Mouse (Mus musculus) lung, adult 18-20 months (tissue): ENCODE measurements around the gene Gm28043.
"Not testable (repeated sequence)": the region's sequence is repeated elsewhere in the genome, so short reads cannot be mapped to it uniquely, and the experiment has no call there.

Experiments used
- DNase-seq, 2 experiments: peaks; one replicate each; pipeline ENCODE4 v3.0.0; 2022; ENCODE audit warnings: mixed read lengths in 2 of 2

Gm28043 gene

GRCm38 (mm10) chr17:29682261-29682660, 67.6 kb downstream of the Gm28043 start:
- no peak for DNase-seq

GRCm38 (mm10) chr17:29683127-29683526, 68.5 kb downstream of the Gm28043 start:
- no peak for DNase-seq

- DNase-seq = no peak
Observed at GRCm38 (mm10) chr17:29684275-29684674, 69.6 kb downstream of the Gm28043 start.

- DNase-seq = no peak
Observed at GRCm38 (mm10) chr17:29686771-29687170, 72.1 kb downstream of the Gm28043 start.

- DNase-seq = no peak
Observed at GRCm38 (mm10) chr17:29687373-29687772, 72.7 kb downstream of the Gm28043 start.

GRCm38 (mm10) chr17:29688610-29689009, 73.9 kb downstream of the Gm28043 start:
- DNase-seq = no peak

- no peak for DNase-seq
Observed at GRCm38 (mm10) chr17:29690257-29690656, 75.6 kb downstream of the Gm28043 start.

- no peak for DNase-seq
Observed at GRCm38 (mm10) chr17:29692827-29693226, 78.2 kb downstream of the Gm28043 start.

- no peak for DNase-seq
Observed at GRCm38 (mm10) chr17:29693571-29693970, 78.9 kb downstream of the Gm28043 start.

GRCm38 (mm10) chr17:29694516-29694915, 79.8 kb downstream of the Gm28043 start:
- DNase-seq = no peak

- DNase-seq = no peak
Observed at GRCm38 (mm10) chr17:29696940-29697339, 82.3 kb downstream of the Gm28043 start.

- no peak for DNase-seq
Observed at GRCm38 (mm10) chr17:29698421-29698820, 83.7 kb downstream of the Gm28043 start.

- no peak for DNase-seq
Observed at GRCm38 (mm10) chr17:29700573-29700972, 85.9 kb downstream of the Gm28043 start.

- no peak for DNase-seq
Observed at GRCm38 (mm10) chr17:29702938-29703710, 88.4 kb downstream of the Gm28043 start.

GRCm38 (mm10) chr17:29704781-29705180, 90.1 kb downstream of the Gm28043 start:
- no peak for DNase-seq

- no peak for DNase-seq
Observed at GRCm38 (mm10) chr17:29705881-29706280, 91.2 kb downstream of the Gm28043 start.

- no peak for DNase-seq
Observed at GRCm38 (mm10) chr17:29706981-29707545, 92.4 kb downstream of the Gm28043 start.

GRCm38 (mm10) chr17:29708783-29709182, 94.1 kb downstream of the Gm28043 start:
- DNase-seq = no peak

- DNase-seq = no peak
Observed at GRCm38 (mm10) chr17:29710562-29711044, 95.9 kb downstream of the Gm28043 start.

- DNase-seq = peak in 1 of 2 experiments; percentile 37
Observed at GRCm38 (mm10) chr17:29711076-29711744, 96.5 kb downstream of the Gm28043 start.

- no peak for DNase-seq
Observed at GRCm38 (mm10) chr17:29711745-29712431, 97.2 kb downstream of the Gm28043 start.

GRCm38 (mm10) chr17:29712565-29712964, 97.9 kb downstream of the Gm28043 start:
- no peak for DNase-seq

GRCm38 (mm10) chr17:29713734-29714133, 99.1 kb downstream of the Gm28043 start:
- not testable (repeated sequence) for DNase-seq
